Mouse (Mus musculus) kidney, embryonic 15.5 days (tissue): ENCODE results near the gene Arl8b. TPM values are rescaled to one million over a fixed set of nuclear protein-coding genes. Genes with fewer than 3 reads are reported as not detected.

ENCODE experiments used
- ATAC-seq: fragments of 200-750 bp; cut with Nextera tagmentation; replicated peaks from 2 replicates; pipeline ENCODE4 v1.8.0; 2017; ENCODE audit warnings: moderate TSS enrichment; ENCODE audit not compliant: low FRiP score
- H3K27ac ChIP-seq: fragments of 300-500 bp; sonication (generic); 2 replicates; pipeline ENCODE4 v1.5.1; 2015; ENCODE audit warnings: mild to moderate bottlenecking, inconsistent platforms
- H3K27me3 ChIP-seq: fragments of 300-500 bp; sonication (generic); 2 replicates; pipeline ENCODE4 v1.6.1; 2015; ENCODE audit warnings: inconsistent platforms
- H3K36me3 ChIP-seq: fragments of 300-500 bp; sonication (generic); 2 replicates; pipeline ENCODE4 v1.6.1; 2015; ENCODE audit warnings: inconsistent platforms
- H3K4me1 ChIP-seq: fragments of 300-500 bp; sonication (generic); 2 replicates; pipeline ENCODE4 v1.6.1; 2015; ENCODE audit warnings: inconsistent platforms
- H3K4me2 ChIP-seq: fragments of 300-500 bp; sonication (generic); 2 replicates; pipeline ENCODE4 v1.6.1; 2015; ENCODE audit warnings: moderate library complexity, mild to moderate bottlenecking, inconsistent platforms
- H3K4me3 ChIP-seq: fragments of 300-500 bp; sonication (generic); replicated peaks from 2 replicates; pipeline ENCODE4 v1.5.1; 2015; ENCODE audit warnings: mild to moderate bottlenecking, inconsistent platforms
- H3K9ac ChIP-seq: fragments of 300-500 bp; sonication (generic); 2 replicates; pipeline ENCODE4 v1.6.1; 2015; ENCODE audit warnings: mild to moderate bottlenecking, inconsistent platforms
- H3K9me3 ChIP-seq: fragments of 300-500 bp; sonication (generic); replicated peaks from 2 replicates; pipeline ENCODE4 v1.6.1; 2016; ENCODE audit warnings: inconsistent platforms
- WGBS: fragments of 180-500 bp; shearing (Covaris S2); methylation state at CpG from one replicate; pipeline ENCODE4 v1.1.7; 2015; ENCODE audit warnings: mixed read lengths; 5-methylcytosine and 5-hydroxymethylcytosine counted together
- polyA plus RNA-seq: library from polyadenylated mRNA; unstranded; fragments of >200 nt; fragmentation: Nextera tagmentation; extraction: Ambion mirVana; gene quantifications from 2 replicates; pipeline ENCODE4 v1.2.1, GENCODE M21; 2015

Gene Arl8b
- 78.9 and 79.7 TPM in 2 replicates for polyA plus RNA-seq

- H3K27me3 ChIP-seq, result no peaks in the 10 kb centered on the region
- H3K9me3 ChIP-seq, result no peaks in the 10 kb centered on the region
- H3K4me1 ChIP-seq, result peaks cover 21% of the 10 kb centered on the region
- H3K9ac ChIP-seq, result peak within 1 kb of the TSS; percentile 99
- H3K27ac ChIP-seq, result peak within 1 kb of the TSS; percentile 87
- H3K4me3 ChIP-seq, result peak within 1 kb of the TSS; percentile 100
- ATAC-seq, result peak; percentile 96
- peak within 1 kb of the TSS; percentile 81 for H3K4me2 ChIP-seq
- H3K36me3 ChIP-seq, result no peaks in the 10 kb centered on the region
- WGBS, result 10% methylated on average over 36 of the region's 36 CpGs
Observed at GRCm38 (mm10) chr6:108782526-108783183, at the start of gene Arl8b. Gene Arl8b, plus strand, starts transcription at chr6:108783099.

GRCm38 (mm10) chr6:108735910-108736750 is 46.8 kb upstream of the Arl8b start:
- Histone ChIP-seq H3K27ac (no peak overlapping the region), H3K27me3 (no peaks in the 10 kb centered on the region), H3K36me3 (no peaks in the 10 kb centered on the region), H3K9me3 (no peaks in the 10 kb centered on the region), H3K4me2 (no peak overlapping the region), H3K4me1 (peaks cover 14% of the 10 kb centered on the region), H3K4me3 (no peak overlapping the region), H3K9ac (no peak overlapping the region)
- WGBS, result 46% methylated on average over 9 of the region's 9 CpGs
- no peak; the same call in 1 of the 2 replicates for ATAC-seq

GRCm38 (mm10) chr6:108738463-108739203 is 44.3 kb upstream of the Arl8b start:
- H3K4me2 ChIP-seq, result no peak overlapping the region
- peaks cover 14% of the 10 kb centered on the region for H3K4me1 ChIP-seq
- H3K27ac ChIP-seq, result peak overlapping the region; percentile 45; the same call in 1 of the 2 replicates
- H3K27me3 ChIP-seq, result no peaks in the 10 kb centered on the region
- H3K9me3 ChIP-seq, result no peaks in the 10 kb centered on the region
- no peaks in the 10 kb centered on the region for H3K36me3 ChIP-seq
- no peak overlapping the region for H3K9ac ChIP-seq
- peak; percentile 80 for ATAC-seq
- 33% methylated on average over 9 of the region's 9 CpGs for WGBS
- no peak overlapping the region for H3K4me3 ChIP-seq

- H3K4me3 ChIP-seq, result no peak overlapping the region
- 83% methylated on average over 4 of the region's 4 CpGs for WGBS
- no peak overlapping the region for H3K9ac ChIP-seq
- ATAC-seq, result no peak
- no peaks in the 10 kb centered on the region for H3K9me3 ChIP-seq
- H3K27ac ChIP-seq, result no peak overlapping the region
- no peak overlapping the region for H3K4me2 ChIP-seq
- no peaks in the 10 kb centered on the region for H3K27me3 ChIP-seq
- H3K36me3 ChIP-seq, result no peaks in the 10 kb centered on the region
- peaks cover 14% of the 10 kb centered on the region for H3K4me1 ChIP-seq
Observed at GRCm38 (mm10) chr6:108740579-108740978, 42.3 kb upstream of the Arl8b start.

GRCm38 (mm10) chr6:108743730-108744129 is 39.2 kb upstream of the Arl8b start:
- Histone ChIP-seq H3K4me2 (no peak overlapping the region), H3K4me3 (no peak overlapping the region), H3K9ac (no peak overlapping the region), H3K27me3 (no peaks in the 10 kb centered on the region), H3K4me1 (peaks cover 5% of the 10 kb centered on the region), H3K36me3 (no peaks in the 10 kb centered on the region), H3K27ac (no peak overlapping the region), H3K9me3 (no peaks in the 10 kb centered on the region)
- no peak for ATAC-seq
- 81% methylated on average over 5 of the region's 5 CpGs for WGBS

- WGBS, result 89% methylated on average over 7 of the region's 7 CpGs
- H3K9ac ChIP-seq, result no peak overlapping the region
- no peaks in the 10 kb centered on the region for H3K4me1 ChIP-seq
- ATAC-seq, result no peak
- no peaks in the 10 kb centered on the region for H3K27me3 ChIP-seq
- H3K4me2 ChIP-seq, result no peak overlapping the region
- no peaks in the 10 kb centered on the region for H3K36me3 ChIP-seq
- H3K27ac ChIP-seq, result no peak overlapping the region
- no peak overlapping the region for H3K4me3 ChIP-seq
- H3K9me3 ChIP-seq, result no peaks in the 10 kb centered on the region
Observed at GRCm38 (mm10) chr6:108751324-108751723, 31.6 kb upstream of the Arl8b start.

GRCm38 (mm10) chr6:108752395-108752794 is 30.5 kb upstream of the Arl8b start:
- no peaks in the 10 kb centered on the region for H3K27me3 ChIP-seq
- no peaks in the 10 kb centered on the region for H3K9me3 ChIP-seq
- no peak for ATAC-seq
- no peak overlapping the region for H3K4me3 ChIP-seq
- WGBS, result 43% methylated on average over 5 of the region's 5 CpGs
- H3K4me2 ChIP-seq, result no peak overlapping the region
- no peaks in the 10 kb centered on the region for H3K36me3 ChIP-seq
- no peaks in the 10 kb centered on the region for H3K4me1 ChIP-seq
- H3K9ac ChIP-seq, result no peak overlapping the region
- no peak overlapping the region for H3K27ac ChIP-seq

GRCm38 (mm10) chr6:108753536-108753935 is 29.4 kb upstream of the Arl8b start:
- Histone ChIP-seq H3K27ac (no peak overlapping the region), H3K27me3 (no peaks in the 10 kb centered on the region), H3K36me3 (no peaks in the 10 kb centered on the region), H3K4me2 (no peak overlapping the region), H3K4me3 (no peak overlapping the region), H3K9ac (no peak overlapping the region), H3K9me3 (no peaks in the 10 kb centered on the region), H3K4me1 (no peaks in the 10 kb centered on the region)
- ATAC-seq, result no peak
- WGBS, result 86% methylated on average over 1 of the region's 1 CpGs

GRCm38 (mm10) chr6:108754376-108754775 is 28.5 kb upstream of the Arl8b start:
- no peaks in the 10 kb centered on the region for H3K9me3 ChIP-seq
- no peak overlapping the region for H3K4me2 ChIP-seq
- H3K27ac ChIP-seq, result no peak overlapping the region
- H3K36me3 ChIP-seq, result no peaks in the 10 kb centered on the region
- H3K9ac ChIP-seq, result no peak overlapping the region
- no peak for ATAC-seq
- H3K4me3 ChIP-seq, result no peak overlapping the region
- H3K4me1 ChIP-seq, result peaks cover 4% of the 10 kb centered on the region
- H3K27me3 ChIP-seq, result no peaks in the 10 kb centered on the region
- WGBS, result 61% methylated on average over 1 of the region's 1 CpGs

- WGBS, result 94% methylated on average over 7 of the region's 7 CpGs
- Histone ChIP-seq H3K27ac (no peak overlapping the region), H3K9me3 (no peaks in the 10 kb centered on the region), H3K4me3 (no peak overlapping the region), H3K4me1 (peaks cover 12% of the 10 kb centered on the region), H3K27me3 (no peaks in the 10 kb centered on the region), H3K9ac (no peak overlapping the region), H3K4me2 (no peak overlapping the region), H3K36me3 (no peaks in the 10 kb centered on the region)
- ATAC-seq, result no peak
Observed at GRCm38 (mm10) chr6:108755936-108756335, 27.0 kb upstream of the Arl8b start.

- Histone ChIP-seq H3K27ac (no peak overlapping the region), H3K4me3 (no peak overlapping the region), H3K4me1 (peaks cover 12% of the 10 kb centered on the region), H3K27me3 (no peaks in the 10 kb centered on the region), H3K36me3 (no peaks in the 10 kb centered on the region), H3K4me2 (peak overlapping the region; percentile 34), H3K9me3 (no peaks in the 10 kb centered on the region), H3K9ac (no peak overlapping the region)
- WGBS, result 43% methylated on average over 10 of the region's 10 CpGs
- peak; percentile 64 for ATAC-seq
Observed at GRCm38 (mm10) chr6:108758997-108759697, 23.8 kb upstream of the Arl8b start.
